Mouse (Mus musculus) lung, postnatal 0 days (tissue): ENCODE results near the gene Fbxw10.

Experiments used
- CTCF ChIP-seq: IDR thresholded peaks from 2 replicates; pipeline ENCODE4 v1.5.1; 2016; ENCODE audit warnings: antibody characterized with exemption, mild to moderate bottlenecking
- EP300 ChIP-seq: IDR thresholded peaks from 2 replicates; pipeline ENCODE4 v1.6.1; 2016; ENCODE audit warnings: antibody characterized with exemption, mild to moderate bottlenecking, control low read depth

DNA sequence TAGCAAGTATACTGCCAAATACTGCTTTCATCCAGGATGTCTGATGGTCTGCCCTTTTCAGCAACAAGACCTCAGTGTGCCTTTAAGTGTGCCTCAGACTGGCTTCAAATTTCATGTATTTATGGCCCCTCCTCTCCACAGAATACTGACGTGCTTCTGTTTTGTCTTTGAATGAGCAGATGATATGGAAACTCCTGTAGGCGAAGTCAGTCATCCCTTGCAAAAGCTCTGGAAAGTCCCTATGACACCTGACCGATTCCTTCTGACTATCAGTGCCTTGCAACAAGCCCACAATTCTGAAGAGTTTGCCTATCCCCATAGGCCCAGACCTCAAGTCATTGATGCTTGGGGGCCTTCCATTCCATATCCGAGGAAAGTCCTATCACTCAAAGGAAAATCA, 29.6 kb downstream of the Fbxw10 start:
- TF ChIP-seq CTCF (no peak), EP300 (no peak)
